Mouse (Mus musculus) liver, postnatal 0 days (tissue): ENCODE measurements around the gene Kif1a.

ENCODE experiments used
- CTCF ChIP-seq: sonication (generic); IDR thresholded peaks from 2 replicates; pipeline ENCODE4 v1.5.1; 2016; ENCODE audit warnings: antibody characterized with exemption, low read depth
- EP300 ChIP-seq: IDR thresholded peaks from 2 replicates; pipeline ENCODE4 v1.6.1; 2016; ENCODE audit warnings: antibody characterized with exemption, low read depth, mild to moderate bottlenecking

- TF ChIP-seq CTCF (peak; percentile 60), EP300 (peak; percentile 77)
These were observed 72.4 kb downstream of the Kif1a start for GRCm38 (mm10) chr1:93029387-93029786.
